Mouse (Mus musculus) liver, postnatal 0 days (tissue): ENCODE results near the gene Fermt2.

ENCODE experiments used
- CTCF ChIP-seq: sonication (generic); IDR thresholded peaks from 2 replicates; pipeline ENCODE4 v1.5.1; 2016; ENCODE audit warnings: antibody characterized with exemption, low read depth
- EP300 ChIP-seq: IDR thresholded peaks from 2 replicates; pipeline ENCODE4 v1.6.1; 2016; ENCODE audit warnings: antibody characterized with exemption, low read depth, mild to moderate bottlenecking

GRCm38 (mm10) chr14:45472536-45472935 is 57.4 kb downstream of the Fermt2 start:
- TF ChIP-seq CTCF (no peak), EP300 (no peak)
